27 mouse cellular contexts compared by ENCODE assay signal in the genomic region with DNA sequence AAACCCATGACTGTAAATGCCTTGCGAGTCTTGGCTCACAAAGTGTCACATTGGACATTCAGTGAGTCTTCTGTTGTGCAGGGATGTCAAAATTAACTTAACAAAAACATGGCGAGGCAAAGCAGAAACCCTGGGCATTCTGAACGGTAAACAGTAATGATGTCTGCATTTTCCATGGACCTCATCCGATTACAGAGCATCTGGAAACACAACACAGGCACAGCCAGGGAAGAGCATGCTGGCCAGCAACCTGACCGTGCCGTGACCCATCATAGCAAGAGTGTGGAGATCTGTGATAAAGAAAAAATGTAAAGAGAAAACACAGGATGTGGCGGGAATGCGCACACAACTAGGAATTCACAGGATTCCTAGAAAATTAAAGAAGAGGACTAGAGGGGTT.
A peak's percentile ranks its signal among the peaks of the same experiment; 100 is the strongest.
DNase-seq lines count a peak whose midpoint lies in the region; ATAC-seq lines count a peak whose summit lies in the region.
"Had no signal": no experiment of that assay in that cellular context is flagged by ENCODE, and none has a peak within 500 bp of the region (broad histone marks: within the 10 kb centered on the region; RNA-seq: fewer than 3 reads in every experiment).

No protein-coding gene starts in this region.

- no peak overlapping the region for H3K4me2 ChIP-seq in heart, embryonic 11.5 days
- H3K4me2 ChIP-seq in heart, embryonic 16.5 days (ENCODE audit: low read depth, low read length), result no peak overlapping the region
- no peak overlapping the region for H3K4me2 ChIP-seq in lung, embryonic 16.5 days (ENCODE audit: low read depth, low read length)
- H3K4me2 ChIP-seq: intestine, embryonic 15.5 days; limb, embryonic 12.5 days; liver, embryonic 15.5 days; midbrain, embryonic 13.5 days had no signal

- H3K27ac ChIP-seq in heart, embryonic 10.5 days, result no peak overlapping the region
- no peak overlapping the region for H3K27ac ChIP-seq in heart, embryonic 11.5 days (ENCODE audit: low read depth, low read length)
- peak overlapping the region; percentile 21; the same call in 1 of the 2 replicates for H3K27ac ChIP-seq in heart, embryonic 16.5 days (ENCODE audit: low read length)
- H3K27ac ChIP-seq in lung, embryonic 16.5 days (ENCODE audit: low read length), result 0 out of 2 replicates have a peak overlapping the region, but pooled peaks have one; percentile 16
- H3K27ac ChIP-seq: gastrocnemius, adult 2 months; hindbrain, postnatal 0 days; intestine, embryonic 15.5 days; kidney, postnatal 0 days; limb, embryonic 12.5 days; liver, embryonic 15.5 days; macrophage; midbrain, embryonic 13.5 days had no signal

- H3K27me3 ChIP-seq in heart, embryonic 10.5 days (ENCODE audit: insufficient read depth, poor library complexity, severe bottlenecking), result no peaks in the 10 kb centered on the region
- no peaks in the 10 kb centered on the region for H3K27me3 ChIP-seq in heart, embryonic 11.5 days (ENCODE audit: control insufficient read depth, insufficient read depth, low read length)
- no peaks in the 10 kb centered on the region for H3K27me3 ChIP-seq in heart, embryonic 16.5 days (ENCODE audit: control insufficient read depth, insufficient read depth, low read length)
- no peaks in the 10 kb centered on the region for H3K27me3 ChIP-seq in lung, embryonic 16.5 days (ENCODE audit: control insufficient read depth, insufficient read depth, low read depth, low read length)
- H3K27me3 ChIP-seq: intestine, embryonic 15.5 days; limb, embryonic 12.5 days; liver, embryonic 15.5 days; midbrain, embryonic 13.5 days had no signal

- no peak overlapping the region for H3K4me3 ChIP-seq in heart, embryonic 10.5 days
- no peak overlapping the region for H3K4me3 ChIP-seq in heart, embryonic 11.5 days (ENCODE audit: low read depth, low read length)
- no peak overlapping the region for H3K4me3 ChIP-seq in heart, embryonic 16.5 days (ENCODE audit: low read length)
- no peak overlapping the region for H3K4me3 ChIP-seq in lung, embryonic 16.5 days (ENCODE audit: low read length)
- H3K4me3 ChIP-seq: gastrocnemius, adult 2 months; intestine, embryonic 15.5 days; limb, embryonic 12.5 days; liver, embryonic 15.5 days; midbrain, embryonic 13.5 days had no signal

- WGBS in heart, embryonic 10.5 days, result 53% methylated on average over 8 of the region's 8 CpGs
- WGBS in heart, embryonic 11.5 days (ENCODE audit: insufficient replicate concordance), result 46% methylated on average over 8 of the region's 8 CpGs
- WGBS in heart, embryonic 16.5 days, result 40% methylated on average over 8 of the region's 8 CpGs
- WGBS in lung, embryonic 16.5 days, result 36% methylated on average over 8 of the region's 8 CpGs

- peak; percentile 77 for DNase-seq in heart, embryonic 10.5 days (ENCODE audit: low spot score)
- DNase-seq in heart, postnatal 4 days, result no peak
- no peak for DNase-seq in lung, postnatal 25 days (ENCODE audit: low spot score)
- peak; percentile 51 for DNase-seq in yolk sac, embryonic 10.5 days (ENCODE audit: low spot score)
- DNase-seq: adrenal gland, postnatal 25 days; cerebellum, adult 11-12 months; cerebellum, adult 9-11 months; gastrocnemius, adult 2 months; gastrocnemius, postnatal 36 days; kidney, adult 2 months; right cerebral cortex, postnatal 25 days; thymus, adult 18-20 months; thymus, postnatal 25 days had no signal

- H3K9me3 ChIP-seq in heart, embryonic 10.5 days, result no peaks in the 10 kb centered on the region
- no peaks in the 10 kb centered on the region for H3K9me3 ChIP-seq in heart, embryonic 11.5 days (replicated peaks; ENCODE audit: control insufficient read depth, low read length)
- no peaks in the 10 kb centered on the region for H3K9me3 ChIP-seq in heart, embryonic 16.5 days (replicated peaks; ENCODE audit: control insufficient read depth, low read length)
- no peaks in the 10 kb centered on the region for H3K9me3 ChIP-seq in lung, embryonic 16.5 days (ENCODE audit: control insufficient read depth, low read length)
- H3K9me3 ChIP-seq: intestine, embryonic 15.5 days; limb, embryonic 12.5 days; liver, embryonic 15.5 days; midbrain, embryonic 13.5 days had no signal

- H3K9ac ChIP-seq in heart, embryonic 11.5 days (ENCODE audit: low read depth, low read length), result no peak overlapping the region
- H3K9ac ChIP-seq in heart, embryonic 16.5 days (ENCODE audit: low read length), result no peak overlapping the region
- no peak overlapping the region for H3K9ac ChIP-seq in lung, embryonic 16.5 days (ENCODE audit: low read length)
- H3K9ac ChIP-seq: intestine, embryonic 15.5 days; limb, embryonic 12.5 days; liver, embryonic 15.5 days; midbrain, embryonic 13.5 days had no signal

- H3K36me3 ChIP-seq in heart, embryonic 10.5 days, result 0 out of 2 replicates have a peak, but pooled peaks cover under 1% of the 10 kb centered on the region
- H3K36me3 ChIP-seq in heart, embryonic 11.5 days (ENCODE audit: control insufficient read depth, insufficient read depth, low read length), result no peaks in the 10 kb centered on the region
- 0 out of 2 replicates have a peak, but pooled peaks cover 4% of the 10 kb centered on the region for H3K36me3 ChIP-seq in heart, embryonic 16.5 days (ENCODE audit: control insufficient read depth, insufficient read depth)
- H3K36me3 ChIP-seq in lung, embryonic 16.5 days (ENCODE audit: control insufficient read depth, insufficient read depth, low read length), result no peaks in the 10 kb centered on the region
- H3K36me3 ChIP-seq: G1E; intestine, embryonic 15.5 days; liver, embryonic 15.5 days; midbrain, embryonic 13.5 days had no signal

- ATAC-seq in heart, embryonic 11.5 days (replicated peaks; ENCODE audit: insufficient number of reproducible peaks, low FRiP score, low TSS enrichment), result no peak
- no peak for ATAC-seq in heart, embryonic 16.5 days (replicated peaks; ENCODE audit: extremely low read depth, insufficient read depth, low FRiP score)
- ATAC-seq in lung, embryonic 16.5 days (ENCODE audit: low read depth), result peak; percentile 20; the same call in 1 of the 2 replicates
- no peak for ATAC-seq in monocyte, adult 5-6 weeks (replicated peaks; ENCODE audit: insufficient number of reproducible peaks, low FRiP score, low TSS enrichment, poor library complexity, severe bottlenecking)
- ATAC-seq: forebrain, embryonic 16.5 days; hindbrain, postnatal 0 days; intestine, embryonic 15.5 days; lung, postnatal 0 days; midbrain, embryonic 13.5 days had no signal

- H3K4me1 ChIP-seq in heart, embryonic 10.5 days, result peaks cover 24% of the 10 kb centered on the region
- peaks cover 25% of the 10 kb centered on the region for H3K4me1 ChIP-seq in heart, embryonic 11.5 days (ENCODE audit: control insufficient read depth, insufficient read depth, low read length)
- peaks cover 18% of the 10 kb centered on the region for H3K4me1 ChIP-seq in heart, embryonic 16.5 days (ENCODE audit: control insufficient read depth, insufficient read depth, low read length)
- peaks cover 5% of the 10 kb centered on the region for H3K4me1 ChIP-seq in lung, embryonic 16.5 days (replicated peaks; ENCODE audit: control insufficient read depth, insufficient read depth, low read length)
- H3K4me1 ChIP-seq: limb, embryonic 12.5 days; midbrain, embryonic 13.5 days had no signal

Comparison
In these comparisons a context has a peak if more than half of its experiments do, and no peak if none do; other contexts are left out.
1. DNase-seq: peak in heart, embryonic 10.5 days (single experiment) and yolk sac, embryonic 10.5 days (single experiment); none in heart, postnatal 4 days (single experiment) and lung, postnatal 25 days (single experiment).
2. H3K27ac ChIP-seq: peak in heart, embryonic 16.5 days (single experiment) and lung, embryonic 16.5 days (single experiment); none in heart, embryonic 10.5 days (single experiment) and heart, embryonic 11.5 days (single experiment).